Mouse (Mus musculus) bone marrow macrophage, adult 2 months (primary cell): ENCODE results near the gene Gm45062.

ENCODE experiments used
- CTCF ChIP-seq: IDR thresholded peaks from 2 replicates; pipeline ENCODE4 v1.5.1; 2012; ENCODE audit warnings: low read depth, mild to moderate bottlenecking, low read length, moderate library complexity
- POLR2A ChIP-seq: IDR thresholded peaks from 2 replicates; pipeline ENCODE4 v1.6.1; 2012; ENCODE audit warnings: mild to moderate bottlenecking, low read depth, low read length, borderline replicate concordance

GRCm38 (mm10) chr6:8474820-8475219, 215.6 kb downstream of the Gm45062 start:
- TF ChIP-seq POLR2A = no peak
- TF ChIP-seq CTCF = no peak
